Mouse (Mus musculus): ENCODE results near the gene Spen.
A peak's percentile ranks its signal among the peaks of the same experiment; 100 is the strongest.

The Spen gene

GRCm38 (mm10) chr4:141530979-141531378, 7.4 kb downstream of the Spen start:
- DNase-seq (ENCODE audit: low spot score in 2 of 2): no peak

- no peak for DNase-seq (ENCODE audit: low spot score in 2 of 2)
Measured at GRCm38 (mm10) chr4:141528938-141529337, 9.5 kb downstream of the Spen start.

GRCm38 (mm10) chr4:141526936-141527650, 11.3 kb downstream of the Spen start:
- no peak for DNase-seq (ENCODE audit: low spot score in 2 of 2)

GRCm38 (mm10) chr4:141525940-141526339, 12.5 kb downstream of the Spen start:
- no peak for DNase-seq (ENCODE audit: low spot score in 2 of 2)

- no peak for DNase-seq (ENCODE audit: low spot score in 2 of 2)
Measured at GRCm38 (mm10) chr4:141524658-141525057, 13.7 kb downstream of the Spen start.

- no peak for DNase-seq (ENCODE audit: low spot score in 2 of 2)
Measured at GRCm38 (mm10) chr4:141523128-141523527, 15.3 kb downstream of the Spen start.

GRCm38 (mm10) chr4:141518386-141518785, 20.0 kb downstream of the Spen start:
- DNase-seq (ENCODE audit: low spot score in 2 of 2): no peak

GRCm38 (mm10) chr4:141514179-141514641, 24.2 kb downstream of the Spen start:
- no peak for DNase-seq (ENCODE audit: low spot score in 2 of 2)

GRCm38 (mm10) chr4:141512145-141512544, 26.3 kb downstream of the Spen start:
- DNase-seq (ENCODE audit: low spot score in 2 of 2): no peak

GRCm38 (mm10) chr4:141510457-141510856, 27.9 kb downstream of the Spen start:
- DNase-seq (ENCODE audit: low spot score in 2 of 2): no peak

GRCm38 (mm10) chr4:141506893-141507292, 31.5 kb downstream of the Spen start:
- no peak for DNase-seq (ENCODE audit: low spot score in 2 of 2)

GRCm38 (mm10) chr4:141506352-141506751, 32.0 kb downstream of the Spen start:
- peak in 1 of 2 experiments; percentile 8 for DNase-seq (ENCODE audit: low spot score in 2 of 2)

- DNase-seq (ENCODE audit: low spot score in 2 of 2): no peak
Measured at GRCm38 (mm10) chr4:141505810-141506209, 32.6 kb downstream of the Spen start.

GRCm38 (mm10) chr4:141504471-141504870, 33.9 kb downstream of the Spen start:
- no peak for DNase-seq (ENCODE audit: low spot score in 2 of 2)

- DNase-seq (ENCODE audit: low spot score in 2 of 2): no peak
Measured at GRCm38 (mm10) chr4:141502723-141503122, 35.7 kb downstream of the Spen start.

GRCm38 (mm10) chr4:141501058-141501457, 37.3 kb downstream of the Spen start:
- DNase-seq (ENCODE audit: low spot score in 2 of 2): no peak

- no peak for DNase-seq (ENCODE audit: low spot score in 2 of 2)
Measured at GRCm38 (mm10) chr4:141500637-141501036, 37.8 kb downstream of the Spen start.

GRCm38 (mm10) chr4:141488670-141489069, 49.7 kb downstream of the Spen start:
- no peak for DNase-seq (ENCODE audit: low spot score in 2 of 2)

GRCm38 (mm10) chr4:141487581-141487980, 50.8 kb downstream of the Spen start:
- DNase-seq (ENCODE audit: low spot score in 2 of 2): no peak

- DNase-seq (ENCODE audit: low spot score in 2 of 2): no peak
Measured at GRCm38 (mm10) chr4:141484071-141484470, 54.3 kb downstream of the Spen start.

- DNase-seq (ENCODE audit: low spot score in 2 of 2): no peak
Measured at GRCm38 (mm10) chr4:141479411-141479810, 59.0 kb downstream of the Spen start.

GRCm38 (mm10) chr4:141478794-141479193, 59.6 kb downstream of the Spen start:
- DNase-seq (ENCODE audit: low spot score in 2 of 2): no peak

GRCm38 (mm10) chr4:141478225-141478624, 60.2 kb downstream of the Spen start:
- no peak for DNase-seq (ENCODE audit: low spot score in 2 of 2)

GRCm38 (mm10) chr4:141477681-141478102, 60.7 kb downstream of the Spen start:
- DNase-seq (ENCODE audit: low spot score in 2 of 2): peak in 1 of 2 experiments; percentile 40
